Mouse (Mus musculus) adipocyte (in vitro differentiated cells): ENCODE measurements around the gene 2410141K09Rik.
"Not testable (repeated sequence)": the region's sequence is repeated elsewhere in the genome, so short reads cannot be mapped to it uniquely, and the experiment has no call there.

Source experiments
- DNase-seq: peaks from one replicate; pipeline ENCODE4 v3.0.0-alpha.2; 2016; ENCODE audit warnings: low spot score

2410141K09Rik gene

DNA sequence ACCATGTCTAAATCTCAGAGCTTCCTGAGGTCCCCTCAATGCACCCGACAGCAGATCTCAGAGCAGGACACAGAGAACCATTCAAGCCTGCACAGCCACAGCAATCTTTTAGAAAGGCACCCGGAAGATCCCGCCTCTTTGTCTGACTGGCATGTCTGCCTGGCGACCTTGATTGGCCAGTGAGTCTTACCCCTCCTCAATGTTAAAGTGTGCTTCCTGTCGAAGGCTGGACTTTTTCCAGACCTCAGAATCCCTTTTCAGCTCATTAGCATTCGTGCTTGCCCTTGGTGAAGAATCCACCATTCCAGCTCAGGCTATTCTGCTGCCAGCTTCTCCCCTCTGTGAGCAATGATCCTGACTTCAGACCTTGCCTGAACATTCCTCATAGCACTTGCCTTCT lies at the start of gene 2410141K09Rik:
2410141K09Rik (minus strand) TSS at position 101 of the 400 bp plus-strand sequence.
- not testable (repeated sequence) for DNase-seq

DNA sequence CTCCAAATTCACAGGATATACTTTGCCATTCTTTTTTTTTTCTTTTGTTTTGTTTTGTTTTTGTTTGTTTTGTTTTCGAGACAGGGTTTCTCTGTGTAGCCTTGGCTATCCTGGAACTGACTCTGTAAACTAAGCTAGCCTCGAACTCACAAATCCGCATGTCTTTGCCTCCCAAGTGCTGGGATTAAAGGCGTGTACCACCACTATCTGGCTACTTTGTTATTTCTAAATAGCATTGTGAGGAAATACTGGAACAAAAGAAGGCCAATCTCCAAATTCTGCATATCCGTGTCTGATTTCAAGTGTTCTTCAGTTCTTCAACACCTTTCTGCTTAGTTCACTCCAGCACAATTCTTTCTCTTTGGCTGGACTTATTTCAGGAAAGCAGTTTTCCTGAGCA lies 14.1 kb downstream of the 2410141K09Rik start:
- not testable (repeated sequence) for DNase-seq

DNA sequence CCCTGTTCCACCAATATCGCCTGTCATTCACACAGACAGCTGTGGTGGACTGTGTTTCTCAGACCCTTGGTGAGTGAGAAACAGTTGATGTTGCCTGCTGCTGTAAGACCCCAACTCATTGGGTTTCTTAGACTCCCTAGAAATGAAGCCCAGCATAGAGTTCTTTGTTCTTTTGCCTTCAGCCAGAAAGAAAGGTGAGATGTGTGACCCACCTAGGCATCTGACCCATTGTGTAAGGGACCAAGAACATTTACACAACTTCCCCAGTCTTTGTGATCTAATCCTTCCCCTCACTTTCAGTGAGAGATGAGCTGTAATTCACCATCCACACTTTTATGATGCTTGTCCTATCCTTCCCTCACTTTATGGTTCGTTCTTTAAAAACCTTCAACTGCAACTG lies 26.0 kb downstream of the 2410141K09Rik start:
- DNase-seq = not testable (repeated sequence)
